Mouse (Mus musculus): ENCODE results near the gene Ralgps2. TPM values are rescaled to one million over a fixed set of nuclear protein-coding genes. Genes with fewer than 3 reads are reported as not detected.
A peak's percentile ranks its signal among the peaks of the same experiment; 100 is the strongest.

The Ralgps2 gene
- polyA plus RNA-seq, 1 experiment, result 29.1 TPM

DNA sequence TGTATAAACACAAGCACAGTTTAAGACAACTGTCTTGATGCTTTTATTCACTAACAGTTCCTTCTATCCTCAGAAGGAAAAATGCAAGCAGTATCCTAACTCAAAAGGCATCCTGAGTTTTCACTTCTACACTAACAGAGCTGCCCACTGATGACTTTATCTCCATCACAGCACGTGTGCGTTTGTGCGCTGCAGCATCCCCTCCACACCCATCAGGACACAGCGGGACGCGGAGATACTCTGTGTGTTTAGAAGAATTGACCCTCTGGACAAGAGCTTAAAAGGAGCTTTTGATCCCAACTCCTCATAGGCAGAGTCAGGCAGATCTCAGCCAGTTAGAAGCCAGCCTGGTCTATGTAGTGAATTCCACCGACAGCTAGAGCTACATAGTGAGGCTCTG lies 2.0 kb downstream of the Ralgps2 start:
- Histone ChIP-seq H3K4me3 (ENCODE audit: extremely low read depth, insufficient read depth, insufficient read length) (peak overlapping the region; percentile 62), H3K4me1 (ENCODE audit: control insufficient read depth, insufficient read depth, insufficient read length) (peaks cover 2% of the 10 kb centered on the region), H3K36me3 (ENCODE audit: control insufficient read depth, insufficient read depth, low read length) (no peaks in the 10 kb centered on the region), H3K27me3 (ENCODE audit: control insufficient read depth, insufficient read depth, low read length) (no peaks in the 10 kb centered on the region; the same call in 1 of the 2 replicates), H3K27ac (ENCODE audit: insufficient read depth, low read length) (peak overlapping the region; percentile 63)
- 67% methylated on average over 7 of the region's 7 CpGs for WGBS
- DNase-seq (ENCODE audit: low read depth in 1 of 2, low spot score in 2 of 2), result no peak
- TF ChIP-seq POLR2A (IDR thresholded peaks at IDR 0.05; ENCODE audit: low read depth, low read length) (no peak), CTCF (IDR thresholded peaks at IDR 0.05; ENCODE audit: extremely low read depth, insufficient read depth, insufficient read length, insufficient replicate concordance) (no peak)

DNA sequence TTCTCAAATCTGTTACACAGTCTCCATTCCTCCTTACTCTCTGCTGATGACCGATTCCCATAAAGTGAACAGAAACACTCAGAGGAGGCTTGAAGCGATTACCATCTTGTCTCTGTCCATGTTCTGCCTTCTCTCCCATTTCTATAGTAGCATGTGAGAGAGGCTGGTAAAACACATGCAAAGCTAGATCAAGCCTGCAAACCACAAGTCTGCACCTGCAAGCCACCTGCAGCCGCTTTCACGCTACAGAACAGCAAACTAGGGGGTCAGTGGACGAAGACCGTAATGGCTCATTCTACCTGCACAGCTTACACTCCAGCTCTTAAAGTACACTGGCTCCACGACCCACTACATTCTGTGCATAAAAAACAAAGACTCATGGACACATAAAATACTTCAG lies 5.7 kb downstream of the Ralgps2 start:
- Histone ChIP-seq H3K4me1 (ENCODE audit: control insufficient read depth, insufficient read depth, insufficient read length) (peaks cover 19% of the 10 kb centered on the region), H3K27me3 (ENCODE audit: control insufficient read depth, insufficient read depth, low read length) (no peaks in the 10 kb centered on the region), H3K4me3 (ENCODE audit: extremely low read depth, insufficient read depth, insufficient read length) (no peak overlapping the region), H3K27ac (ENCODE audit: insufficient read depth, low read length) (peak overlapping the region; percentile 75; the same call in 1 of the 2 replicates), H3K36me3 (ENCODE audit: control insufficient read depth, insufficient read depth, low read length) (no peaks in the 10 kb centered on the region)
- WGBS, result 43% methylated on average over 7 of the region's 7 CpGs
- TF ChIP-seq POLR2A (IDR thresholded peaks at IDR 0.05; ENCODE audit: low read depth, low read length) (no peak), CTCF (IDR thresholded peaks at IDR 0.05; ENCODE audit: extremely low read depth, insufficient read depth, insufficient read length, insufficient replicate concordance) (no peak)
- peak in 1 of 2 experiments; percentile 55 for DNase-seq (ENCODE audit: low read depth in 1 of 2, low spot score in 2 of 2)

DNA sequence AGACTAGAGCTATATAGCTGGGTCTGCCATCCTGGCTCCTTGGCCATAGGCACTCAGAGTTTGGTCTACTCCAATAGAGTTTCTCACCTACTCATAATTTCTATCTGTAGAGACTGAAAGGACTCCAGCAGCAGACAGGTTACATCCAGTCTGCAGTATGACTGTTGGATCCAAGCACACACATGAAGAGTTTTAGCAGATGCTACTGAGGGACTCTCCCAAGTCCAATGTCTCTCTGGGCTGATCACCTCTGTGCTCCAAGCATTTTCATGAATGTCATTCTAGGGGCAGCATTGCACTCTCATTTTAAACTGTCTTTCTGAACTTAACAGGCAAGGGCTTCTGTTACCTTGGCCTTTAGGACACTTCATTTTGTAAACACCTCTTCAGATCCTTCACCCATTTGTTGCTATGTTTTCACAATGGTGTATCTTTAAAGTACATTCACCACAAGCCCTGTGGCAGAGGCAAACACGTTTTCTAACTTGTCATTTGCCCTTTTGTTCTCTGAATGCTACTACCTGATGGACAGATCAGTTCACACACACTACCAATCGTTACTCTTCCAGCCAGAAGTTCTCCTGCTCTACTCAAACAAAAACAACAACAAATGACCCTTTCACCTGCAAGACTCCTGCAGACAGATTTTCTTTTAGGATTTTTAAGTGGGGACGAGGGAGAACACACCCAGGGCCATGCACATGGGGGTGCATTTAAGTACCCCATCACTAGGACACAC lies 7.2 kb downstream of the Ralgps2 start:
- Histone ChIP-seq H3K36me3 (ENCODE audit: control insufficient read depth, insufficient read depth, low read length) (no peaks in the 10 kb centered on the region), H3K4me3 (ENCODE audit: extremely low read depth, insufficient read depth, insufficient read length) (no peak overlapping the region), H3K27me3 (ENCODE audit: control insufficient read depth, insufficient read depth, low read length) (no peaks in the 10 kb centered on the region), H3K4me1 (ENCODE audit: control insufficient read depth, insufficient read depth, insufficient read length) (peaks cover 19% of the 10 kb centered on the region), H3K27ac (ENCODE audit: insufficient read depth, low read length) (peak overlapping the region; percentile 5; the same call in 1 of the 2 replicates)
- TF ChIP-seq POLR2A (IDR thresholded peaks at IDR 0.05; ENCODE audit: low read depth, low read length), result no peak
- TF ChIP-seq CTCF (IDR thresholded peaks at IDR 0.05; ENCODE audit: extremely low read depth, insufficient read depth, insufficient read length, insufficient replicate concordance), result no peak
- WGBS, result 56% methylated on average over 3 of the region's 3 CpGs
- DNase-seq (ENCODE audit: low read depth in 1 of 2, low spot score in 2 of 2), result no peak

DNA sequence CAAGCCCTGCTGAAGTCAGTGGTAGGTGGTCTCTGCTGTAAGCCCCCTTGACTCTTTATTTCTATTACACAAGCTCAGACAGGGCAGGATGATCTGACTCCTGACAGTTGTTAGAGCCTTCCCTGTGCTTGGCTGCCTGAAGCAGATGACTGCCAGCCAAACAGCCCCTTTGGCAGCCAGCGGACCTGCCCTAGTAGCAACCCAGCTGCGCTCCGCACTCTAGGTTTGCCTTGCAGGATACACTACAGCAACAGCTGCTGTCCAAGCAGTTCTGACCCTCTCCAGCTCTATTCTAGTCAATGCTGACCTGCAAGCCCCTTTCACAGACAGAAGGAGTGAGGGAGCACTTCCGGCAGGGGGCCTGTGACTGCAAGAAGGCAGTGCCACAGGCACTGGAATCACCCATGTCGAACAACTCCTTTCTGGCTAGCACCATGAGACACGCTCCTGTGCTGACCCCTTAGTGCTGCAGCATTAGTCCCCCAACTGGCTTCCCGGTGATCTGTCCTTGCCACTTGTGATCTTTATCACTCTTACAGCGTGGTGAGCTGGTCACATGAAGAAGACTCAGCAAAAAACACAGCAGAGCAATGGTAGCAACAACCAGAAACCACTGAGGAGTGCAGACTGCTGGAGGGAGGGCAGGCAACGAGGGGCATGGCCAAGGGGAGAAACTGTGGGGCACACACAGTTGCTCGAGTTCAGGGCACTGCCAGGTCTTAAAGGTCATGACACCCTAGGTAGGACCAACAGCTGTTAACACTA lies 8.1 kb downstream of the Ralgps2 start:
- Histone ChIP-seq H3K4me1 (ENCODE audit: control insufficient read depth, insufficient read depth, insufficient read length) (peaks cover 19% of the 10 kb centered on the region), H3K36me3 (ENCODE audit: control insufficient read depth, insufficient read depth, low read length) (no peaks in the 10 kb centered on the region), H3K27ac (ENCODE audit: insufficient read depth, low read length) (peak overlapping the region; percentile 37; the same call in 1 of the 2 replicates), H3K27me3 (ENCODE audit: control insufficient read depth, insufficient read depth, low read length) (no peaks in the 10 kb centered on the region), H3K4me3 (ENCODE audit: extremely low read depth, insufficient read depth, insufficient read length) (no peak overlapping the region)
- DNase-seq (ENCODE audit: low read depth in 1 of 2, low spot score in 2 of 2), result no peak
- WGBS, result 68% methylated on average over 10 of the region's 10 CpGs
- no peak for TF ChIP-seq POLR2A (IDR thresholded peaks at IDR 0.05; ENCODE audit: low read depth, low read length)
- no peak for TF ChIP-seq CTCF (IDR thresholded peaks at IDR 0.05; ENCODE audit: extremely low read depth, insufficient read depth, insufficient read length, insufficient replicate concordance)

DNA sequence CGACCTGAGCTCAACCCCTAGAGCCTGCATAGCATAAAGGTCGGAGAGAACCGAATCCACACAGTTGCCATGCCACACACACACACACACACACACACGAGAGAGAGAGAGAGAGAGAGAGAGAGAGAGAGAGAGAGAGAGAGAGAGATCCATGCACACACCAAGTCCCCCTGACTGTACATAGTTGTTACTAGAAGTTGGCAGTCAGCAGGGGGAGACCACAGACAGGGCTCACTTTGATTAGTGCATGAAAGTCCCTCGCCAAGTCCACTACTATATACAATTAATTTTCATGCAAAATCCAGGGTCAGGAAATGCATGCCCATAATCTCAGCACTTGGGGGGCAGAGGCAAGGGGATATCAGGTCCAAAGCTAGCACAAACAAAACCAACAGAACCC lies 9.2 kb downstream of the Ralgps2 start:
- TF ChIP-seq POLR2A (IDR thresholded peaks at IDR 0.05; ENCODE audit: low read depth, low read length) (no peak), CTCF (IDR thresholded peaks at IDR 0.05; ENCODE audit: extremely low read depth, insufficient read depth, insufficient read length, insufficient replicate concordance) (no peak)
- Histone ChIP-seq H3K27ac (ENCODE audit: insufficient read depth, low read length) (peak overlapping the region; percentile 28), H3K4me1 (ENCODE audit: control insufficient read depth, insufficient read depth, insufficient read length) (peaks cover 21% of the 10 kb centered on the region), H3K36me3 (ENCODE audit: control insufficient read depth, insufficient read depth, low read length) (0 out of 2 replicates have a peak, but pooled peaks cover 2% of the 10 kb centered on the region), H3K27me3 (ENCODE audit: control insufficient read depth, insufficient read depth, low read length) (no peaks in the 10 kb centered on the region), H3K4me3 (ENCODE audit: extremely low read depth, insufficient read depth, insufficient read length) (no peak overlapping the region)
- DNase-seq (ENCODE audit: low read depth in 1 of 2, low spot score in 2 of 2), result no peak
- WGBS, result 70% methylated on average over 5 of the region's 5 CpGs

DNA sequence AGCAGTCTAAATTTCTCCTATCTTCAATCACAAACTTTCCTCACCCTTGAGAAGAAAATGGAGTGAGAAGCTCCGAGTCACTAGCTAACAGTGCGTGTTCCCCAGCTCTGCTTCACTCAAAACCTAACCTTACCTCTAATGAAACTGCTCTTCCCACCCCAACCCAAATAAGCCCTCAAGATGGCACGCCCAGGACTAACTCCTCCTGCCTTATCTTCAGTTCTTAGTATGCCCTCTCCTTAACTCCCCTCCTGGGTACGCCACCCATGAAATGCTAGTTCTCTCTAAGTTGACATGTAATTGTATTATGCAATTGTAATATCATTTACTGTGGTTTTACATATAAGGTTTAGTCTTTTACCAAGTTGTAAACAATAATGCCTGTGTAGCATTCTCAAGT lies 11.2 kb downstream of the Ralgps2 start:
- Histone ChIP-seq H3K4me1 (ENCODE audit: control insufficient read depth, insufficient read depth, insufficient read length) (peaks cover 23% of the 10 kb centered on the region), H3K36me3 (ENCODE audit: control insufficient read depth, insufficient read depth, low read length) (0 out of 2 replicates have a peak, but pooled peaks cover 2% of the 10 kb centered on the region), H3K4me3 (ENCODE audit: extremely low read depth, insufficient read depth, insufficient read length) (no peak overlapping the region), H3K27me3 (ENCODE audit: control insufficient read depth, insufficient read depth, low read length) (no peaks in the 10 kb centered on the region), H3K27ac (ENCODE audit: insufficient read depth, low read length) (no peak overlapping the region)
- WGBS, result 77% methylated on average over 4 of the region's 4 CpGs
- no peak for DNase-seq (ENCODE audit: low read depth in 1 of 2, low spot score in 2 of 2)
- TF ChIP-seq POLR2A (IDR thresholded peaks at IDR 0.05; ENCODE audit: low read depth, low read length) (no peak), CTCF (IDR thresholded peaks at IDR 0.05; ENCODE audit: extremely low read depth, insufficient read depth, insufficient read length, insufficient replicate concordance) (no peak)
